Mouse (Mus musculus): ENCODE data around the gene Tpst2. TPM values are rescaled to one million over a fixed set of nuclear protein-coding genes. Genes with fewer than 3 reads are reported as not detected.

Gene Tpst2
- polyA plus RNA-seq (2014; fragmentation: Illumina TruSeq; extraction: RNeasy Lipid Tissue Mini Kit (QIAGEN cat#74804); ENCODE audit: low read depth, low replicate concordance): 51.9 TPM

GRCm38 (mm10) chr5:112276267-112276873, at the start of gene Tpst2:
Gene Tpst2, plus strand, starts transcription at chr5:112276691.

GRCm38 (mm10) chr5:112252400-112252799, 24.1 kb upstream of the Tpst2 start, which contains the start of gene Cryba4:
Gene Cryba4, minus strand, starts transcription at chr5:112252518.

DNA sequence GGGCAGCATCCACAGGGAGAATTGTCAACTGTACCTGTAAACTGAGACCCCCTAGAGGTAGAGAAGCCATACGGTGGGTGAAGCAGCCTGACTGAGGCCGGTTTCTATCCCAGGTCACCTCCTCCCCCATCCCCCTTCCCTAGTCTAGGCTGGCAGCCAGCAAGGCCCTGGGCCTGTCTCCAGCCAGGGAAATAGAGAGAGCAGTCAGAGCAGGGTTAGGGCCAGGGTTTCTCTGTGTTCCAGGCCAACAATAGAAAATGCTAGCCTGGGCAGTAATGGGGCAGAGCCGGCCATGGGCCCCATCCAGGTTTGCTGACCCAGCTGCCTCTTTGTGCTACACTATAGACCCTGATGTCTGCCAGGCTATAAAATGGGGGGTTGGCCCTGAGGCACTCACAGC, 21.1 kb upstream of the Tpst2 start, which contains the start of gene Crybb1:
Gene Crybb1 (plus strand): TSS at position 390 of the 400 bp plus-strand sequence.

GRCm38 (mm10) chr5:112325546-112326445, 49.3 kb downstream of the Tpst2 start, which contains the start of gene Tfip11:
Gene Tfip11, plus strand, starts transcription at chr5:112326358.

DNA sequence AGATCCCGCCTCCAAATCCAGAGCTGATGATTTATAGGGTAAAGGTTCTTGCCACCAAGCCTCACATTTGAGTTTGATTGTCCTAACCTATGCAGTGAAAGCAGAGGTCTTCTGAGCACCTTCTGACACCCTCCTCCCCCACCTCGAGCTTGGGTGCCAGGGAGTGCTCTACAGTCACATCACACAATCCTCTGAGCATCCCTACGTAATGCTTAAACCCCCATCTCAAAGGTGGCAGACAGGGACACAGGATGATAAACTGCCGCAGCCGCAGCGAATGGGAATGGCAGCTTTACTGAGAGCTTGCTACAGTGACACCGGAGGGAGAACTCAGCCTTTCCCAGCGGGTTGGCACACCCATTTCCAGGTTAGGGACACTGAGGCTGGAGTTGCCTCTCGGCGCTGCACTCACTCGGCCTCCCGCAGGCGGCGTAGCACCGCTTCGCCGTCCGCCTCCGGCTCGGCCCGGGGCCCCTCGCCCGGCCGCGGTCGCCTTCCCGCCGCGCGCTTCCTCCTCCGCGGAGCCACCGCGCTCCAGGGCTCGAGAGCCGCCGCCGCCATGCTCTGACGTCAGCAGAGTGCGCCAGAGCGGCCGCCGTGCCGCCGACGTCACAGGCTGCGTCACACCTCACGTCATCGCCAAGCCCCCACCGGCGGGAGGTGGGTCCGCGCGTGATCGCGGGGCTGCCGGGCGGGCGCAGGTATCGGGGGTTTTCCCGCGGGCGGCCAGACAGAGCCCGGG, 66.1 kb downstream of the Tpst2 start, which contains the start of the genes Srrd and Hps4:
Gene Srrd (minus strand): TSS at position 578 of the 742 bp plus-strand sequence.
Gene Hps4 (plus strand): TSS at position 621 of the 742 bp plus-strand sequence.

DNA sequence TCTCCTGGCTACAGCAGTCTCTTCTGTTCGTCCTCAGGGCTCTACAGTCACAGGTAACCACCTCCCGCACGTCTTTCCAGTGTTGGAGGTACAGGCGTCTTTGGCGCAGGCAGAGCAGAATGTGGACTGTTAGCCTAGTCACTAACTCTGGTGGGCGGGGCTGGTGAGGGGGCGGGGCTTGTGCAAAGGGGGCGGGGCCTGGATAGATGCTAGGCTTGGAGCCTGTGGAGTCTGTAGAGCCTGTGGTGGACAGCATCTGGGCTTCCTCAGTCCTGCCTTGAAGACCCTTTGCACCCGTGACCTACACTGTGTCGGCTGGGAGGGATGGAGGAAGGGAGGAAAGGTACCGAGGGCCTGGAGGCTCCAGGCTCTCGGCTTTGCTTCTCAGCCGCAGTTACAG, 79.4 kb downstream of the Tpst2 start, which contains the start of gene Gm6583:
Gene Gm6583 (minus strand): TSS at position 124 of the 400 bp plus-strand sequence.

Other genes with a start within 250 kb of the Tpst2 start
- gene Cryba4, start 24.2 kb upstream of the Tpst2 start, polyA plus RNA-seq (2014; fragmentation: Illumina TruSeq; extraction: RNeasy Lipid Tissue Mini Kit (QIAGEN cat#74804); ENCODE audit: low read depth, low replicate concordance): not detected
- gene Crybb1, start 20.9 kb upstream of the Tpst2 start, polyA plus RNA-seq (2014; fragmentation: Illumina TruSeq; extraction: RNeasy Lipid Tissue Mini Kit (QIAGEN cat#74804); ENCODE audit: low read depth, low replicate concordance): not detected
- 12.8 TPM for gene Tfip11, start 49.7 kb downstream of the Tpst2 start, polyA plus RNA-seq (2014; fragmentation: Illumina TruSeq; extraction: RNeasy Lipid Tissue Mini Kit (QIAGEN cat#74804); ENCODE audit: low read depth, low replicate concordance)
- gene Srrd, start 66.3 kb downstream of the Tpst2 start, polyA plus RNA-seq (2014; fragmentation: Illumina TruSeq; extraction: RNeasy Lipid Tissue Mini Kit (QIAGEN cat#74804); ENCODE audit: low read depth, low replicate concordance): 1.5 TPM
- 18.0 TPM for gene Hps4, start 66.4 kb downstream of the Tpst2 start, polyA plus RNA-seq (2014; fragmentation: Illumina TruSeq; extraction: RNeasy Lipid Tissue Mini Kit (QIAGEN cat#74804); ENCODE audit: low read depth, low replicate concordance)
- not detected for gene Gm6583, start 79.3 kb downstream of the Tpst2 start, polyA plus RNA-seq (2014; fragmentation: Illumina TruSeq; extraction: RNeasy Lipid Tissue Mini Kit (QIAGEN cat#74804); ENCODE audit: low read depth, low replicate concordance)
- gene Asphd2, start 118.2 kb downstream of the Tpst2 start, polyA plus RNA-seq (2014; fragmentation: Illumina TruSeq; extraction: RNeasy Lipid Tissue Mini Kit (QIAGEN cat#74804); ENCODE audit: low read depth, low replicate concordance): 0.52 TPM
- gene Gm6588, start 172.7 kb downstream of the Tpst2 start, polyA plus RNA-seq (2014; fragmentation: Illumina TruSeq; extraction: RNeasy Lipid Tissue Mini Kit (QIAGEN cat#74804); ENCODE audit: low read depth, low replicate concordance): not detected